Mouse (Mus musculus) cortical plate, adult 2 months (tissue): Measurements from ENCODE around the gene Olfr527.

Experiments used
- CTCF ChIP-seq: fragments of 200-500 bp; IDR thresholded peaks from 2 replicates; pipeline ENCODE4 v1.5.1; 2011; ENCODE audit warnings: mild to moderate bottlenecking, control low read depth, low read length; ENCODE audit not compliant: insufficient read depth; ENCODE audit errors: extremely low read depth
- POLR2A ChIP-seq: fragments of 200-500 bp; IDR thresholded peaks from 2 replicates; pipeline ENCODE4 v1.6.1; 2011; ENCODE audit warnings: mild to moderate bottlenecking, low read length, control low read depth; ENCODE audit not compliant: insufficient read depth; ENCODE audit errors: extremely low read depth

GRCm38 (mm10) chr7:140374300-140374699 is 40.5 kb downstream of the Olfr527 start:
- TF ChIP-seq CTCF (no peak), POLR2A (no peak)
